Mouse (Mus musculus): ENCODE data around the gene Gm17018.

DNA sequence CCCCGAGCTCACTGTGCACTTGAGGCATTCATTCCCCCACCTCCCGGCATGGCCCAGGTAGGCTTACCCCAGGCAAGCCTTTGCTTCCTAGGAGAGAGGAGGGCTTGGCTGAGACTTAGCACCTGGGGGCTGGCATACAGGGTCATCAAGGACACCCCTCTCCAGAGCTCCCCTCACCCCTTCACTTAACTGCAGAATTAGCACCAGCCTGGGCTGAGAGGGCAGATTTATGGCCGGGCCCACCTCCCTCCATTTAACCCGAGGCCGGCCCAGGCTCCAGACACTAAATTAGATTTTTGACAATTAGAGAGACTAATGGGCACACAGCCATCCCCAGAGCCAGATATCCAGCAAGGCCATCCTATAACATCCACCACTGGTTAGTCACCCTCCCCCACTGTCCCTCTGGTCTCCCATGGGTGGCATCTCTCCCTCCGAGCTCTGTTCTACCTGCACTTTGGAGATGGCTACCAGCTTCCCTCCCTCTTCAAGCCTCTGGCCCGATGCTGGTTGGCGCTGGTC lies 25.1 kb upstream of the Gm17018 start:
- no peak for TF ChIP-seq POLR2A (IDR thresholded peaks at IDR 0.05; ENCODE audit: extremely low read depth, insufficient read depth, low read length)
- TF ChIP-seq CTCF (IDR thresholded peaks at IDR 0.05; ENCODE audit: low read depth, low read length): no peak

Measured in liver, adult 2 months (tissue).